Mouse (Mus musculus) liver, embryonic 14.5 days (tissue): ENCODE data around the gene Rtel1. TPM values are rescaled to one million over a fixed set of nuclear protein-coding genes. Genes with fewer than 3 reads are reported as not detected.

Experiments used
- ATAC-seq: fragments of 200-750 bp; cut with Nextera tagmentation; 2 replicates; pipeline ENCODE4 v1.8.0; 2017; ENCODE audit warnings: moderate number of reproducible peaks, mild to moderate bottlenecking, moderate library complexity; ENCODE audit not compliant: insufficient read depth
- DNase-seq, 3 experiments: peaks; one replicate each; pipeline ENCODE4 v3.0.0-alpha.2; 2012 to 2013; ENCODE audit warnings: low read depth in 3 of 3, low spot score in 3 of 3
- H3K27ac ChIP-seq: fragments of 300-500 bp; sonication (generic); 2 replicates; pipeline ENCODE4 v1.5.1; 2014; ENCODE audit warnings: moderate library complexity, mild to moderate bottlenecking, control low read depth, inconsistent platforms
- H3K27me3 ChIP-seq: fragments of 300-500 bp; sonication (generic); 2 replicates; pipeline ENCODE4 v1.6.1; 2014; ENCODE audit warnings: mild to moderate bottlenecking, low read length, moderate library complexity; ENCODE audit not compliant: control insufficient read depth, insufficient read depth
- H3K36me3 ChIP-seq: fragments of 300-500 bp; sonication (generic); replicated peaks from 2 replicates; pipeline ENCODE4 v1.6.1; 2014; ENCODE audit warnings: low read depth; ENCODE audit not compliant: control insufficient read depth, insufficient read depth
- H3K4me1 ChIP-seq, 2 experiments: fragments of 200-500 bp in 1 of 2; fragments of 300-500 bp in 1 of 2; sonication (generic) in 1 of 2; replicated peaks; 2 replicates each; pipeline ENCODE4 v1.6.1; 2012 to 2014; ENCODE audit warnings: antibody characterized with exemption in 1 of 2, inconsistent platforms in 1 of 2, low read length in 1 of 2; ENCODE audit not compliant: control insufficient read depth in 2 of 2, insufficient read depth in 2 of 2
- H3K4me2 ChIP-seq: fragments of 300-500 bp; sonication (generic); 2 replicates; pipeline ENCODE4 v1.6.1; 2014; ENCODE audit warnings: low read depth, mild to moderate bottlenecking, control low read depth, moderate library complexity
- H3K4me3 ChIP-seq, 2 experiments: fragments of 200-500 bp in 1 of 2; fragments of 300-500 bp in 1 of 2; sonication (generic) in 1 of 2; 2 replicates each; pipeline ENCODE4 v1.5.1; 2012 to 2014; ENCODE audit warnings: low read depth in 2 of 2, low read length in 2 of 2, mild to moderate bottlenecking in 2 of 2, control low read depth in 1 of 2, inconsistent platforms in 1 of 2, moderate library complexity in 1 of 2; ENCODE audit not compliant: insufficient read depth in 1 of 2
- H3K9ac ChIP-seq: fragments of 300-500 bp; sonication (generic); replicated peaks from 2 replicates; pipeline ENCODE4 v1.6.1; 2014; ENCODE audit warnings: mild to moderate bottlenecking, control low read depth, moderate library complexity
- H3K9me3 ChIP-seq: fragments of 300-500 bp; sonication (generic); 2 replicates; pipeline ENCODE4 v1.6.1; 2016; ENCODE audit warnings: low read length, mixed read lengths; ENCODE audit not compliant: control insufficient read depth
- CTCF ChIP-seq: IDR thresholded peaks from 2 replicates; pipeline ENCODE4 v1.5.1; 2016; ENCODE audit warnings: antibody characterized with exemption, low read depth, control low read depth
- EP300 ChIP-seq: IDR thresholded peaks from 2 replicates; pipeline ENCODE4 v1.6.1; 2016; ENCODE audit warnings: antibody characterized with exemption, low read depth
- WGBS: fragments of 180-500 bp; shearing (Covaris S2); extraction: QIAGEN DNeasy Blood & Tissue Kit; methylation state at CpG from one replicate; pipeline ENCODE4 v1.1.7; 2014; ENCODE audit not compliant: insufficient replicate concordance; 5-methylcytosine and 5-hydroxymethylcytosine counted together
- polyA plus RNA-seq, 2 experiments: library from polyadenylated mRNA; depleted of rRNA in 1 of 2; stranded (reverse) in 1 of 2; unstranded in 1 of 2; fragments of >200 nt; fragmentation: Nextera tagmentation in 1 of 2; extraction: Ambion mirVana in 1 of 2; gene quantifications; 2 replicates each; pipeline versions ENCODE4 v1.2.1 to v1.2.3; 2012 to 2014

Rtel1 gene
- polyA plus RNA-seq, 2 experiments = 26.2 to 39.1 TPM

GRCm38 (mm10) chr2:181288691-181289090, 30.8 kb upstream of the Rtel1 start:
- 65% methylated on average over 3 of the region's 3 CpGs for WGBS
- Histone ChIP-seq H3K27me3 (no peaks in the 10 kb centered on the region), H3K4me1 (peaks cover 11 to 20% of the 10 kb centered on the region in 2 experiments), H3K4me2 (peak overlapping the region; percentile 91), H3K9me3 (no peaks in the 10 kb centered on the region), H3K27ac (peak overlapping the region; percentile 38; the same call in 1 of the 2 replicates), H3K4me3 (peak overlapping the region; percentile 61 to 69; a peak in 3 of 4 replicates), H3K9ac (peak overlapping the region; percentile 80), H3K36me3 (peaks cover 5% of the 10 kb centered on the region)
- no peak for TF ChIP-seq CTCF
- TF ChIP-seq EP300 = no peak
- no peak for ATAC-seq
- no peak for DNase-seq

- no peak for DNase-seq
Measured at GRCm38 (mm10) chr2:181290937-181291336, 28.6 kb upstream of the Rtel1 start.

GRCm38 (mm10) chr2:181302041-181302440, 17.5 kb upstream of the Rtel1 start:
- Histone ChIP-seq H3K27me3 (peaks cover 8% of the 10 kb centered on the region), H3K4me2 (no peak overlapping the region), H3K9me3 (no peaks in the 10 kb centered on the region), H3K9ac (no peak overlapping the region), H3K4me3 (no peak overlapping the region), H3K4me1 (no peaks in the 10 kb centered on the region), H3K36me3 (no peaks in the 10 kb centered on the region; the same call in none of the 2 replicates), H3K27ac (no peak overlapping the region)
- ATAC-seq (no peak; the same call in 1 of the 2 replicates), DNase-seq (peak in 2 of 3 experiments; percentile 33 to 45)
- no peak for TF ChIP-seq EP300
- TF ChIP-seq CTCF = no peak; the same call in 1 of the 2 replicates
- WGBS = 37% methylated on average over 3 of the region's 3 CpGs

More at GRCm38 (mm10) chr2:181290937-181291336, 28.6 kb upstream of the Rtel1 start:
- Histone ChIP-seq H3K36me3 (no peaks in the 10 kb centered on the region), H3K27me3 (no peaks in the 10 kb centered on the region), H3K4me3 (no peak overlapping the region), H3K27ac (no peak overlapping the region), H3K9ac (no peak overlapping the region), H3K9me3 (no peaks in the 10 kb centered on the region), H3K4me1 (peaks cover 8 to 17% of the 10 kb centered on the region in 2 experiments), H3K4me2 (no peak overlapping the region)
- no peak for TF ChIP-seq CTCF
- TF ChIP-seq EP300 = no peak
- ATAC-seq = no peak
- 26% methylated on average over 1 of the region's 1 CpGs for WGBS

- no peak overlapping the region for H3K9ac ChIP-seq
- H3K9me3 ChIP-seq = no peaks in the 10 kb centered on the region
- H3K27ac ChIP-seq = no peak overlapping the region
- H3K36me3 ChIP-seq = no peaks in the 10 kb centered on the region; the same call in none of the 2 replicates
- H3K4me2 ChIP-seq = no peak overlapping the region
- no peak for ATAC-seq
- no peak overlapping the region for H3K4me3 ChIP-seq
- H3K4me1 ChIP-seq = no peaks in the 10 kb centered on the region
- no peak for DNase-seq
- 56% methylated on average over 1 of the region's 1 CpGs for WGBS
- peaks cover 22% of the 10 kb centered on the region for H3K27me3 ChIP-seq
- TF ChIP-seq CTCF (no peak), EP300 (no peak)
Measured at GRCm38 (mm10) chr2:181304944-181305343, 14.6 kb upstream of the Rtel1 start.

GRCm38 (mm10) chr2:181307144-181307804, 12.3 kb upstream of the Rtel1 start:
- H3K36me3 ChIP-seq = no peaks in the 10 kb centered on the region
- H3K4me1 ChIP-seq = no peaks in the 10 kb centered on the region
- H3K27me3 ChIP-seq = peaks cover 34% of the 10 kb centered on the region
- no peak overlapping the region for H3K9ac ChIP-seq
- 15% methylated on average over 30 of the region's 30 CpGs for WGBS
- H3K27ac ChIP-seq = no peak overlapping the region
- no peak overlapping the region for H3K4me2 ChIP-seq
- no peak overlapping the region for H3K4me3 ChIP-seq
- DNase-seq = no peak
- peak; percentile 62 for TF ChIP-seq CTCF
- no peak for TF ChIP-seq EP300
- ATAC-seq = no peak
- H3K9me3 ChIP-seq = no peaks in the 10 kb centered on the region
